Mouse (Mus musculus) T-helper 17 cell (primary cell): ENCODE measurements at regions not wholly inside any gene's neighbourhood (a gene's known extent, or its start where the extent isn't known, plus 50 kb on each side); places are given as distances from the start of the nearest gene placed in this dataset.

Experiments used
- in situ Hi-C, 2 experiments: fragments of 300-600 bp; cut with MboI, MseI; formaldehyde crosslinking; loops; 1 replicate in 1 of 2; 2 replicates in 1 of 2; pipeline ENCODE4 v1.15.1; 2025; ENCODE audit warnings: high pct_unique_total_duplicates in 2 of 2

GRCm38 (mm10) chr9:84408260-84409203 lies 483.6 kb downstream of the Bckdhb start:
- in situ Hi-C loops: no loop called here
